Mouse (Mus musculus) monocyte, adult 5-6 weeks (primary cell): ENCODE measurements around the gene Mff. TPM values are rescaled to one million over a fixed set of nuclear protein-coding genes. Genes with fewer than 3 reads are reported as not detected.

Source experiments
- ATAC-seq: fragments of 153-309, 156-312 bp; replicated peaks from 2 replicates; pipeline ENCODE4 v1.8.0; 2017; ENCODE audit warnings: mild to moderate bottlenecking; ENCODE audit not compliant: low TSS enrichment, insufficient number of reproducible peaks, severe bottlenecking, poor library complexity, low FRiP score
- total RNA-seq: library from RNA; stranded (forward); fragments of 200-1000, 200-491, 200-594 nt; gene quantifications from 3 replicates; pipeline ENCODE4 v1.2.3, GENCODE M21; 2017

Mff gene
- total RNA-seq, 1 experiment from 2014 or later, result 102 TPM

DNA sequence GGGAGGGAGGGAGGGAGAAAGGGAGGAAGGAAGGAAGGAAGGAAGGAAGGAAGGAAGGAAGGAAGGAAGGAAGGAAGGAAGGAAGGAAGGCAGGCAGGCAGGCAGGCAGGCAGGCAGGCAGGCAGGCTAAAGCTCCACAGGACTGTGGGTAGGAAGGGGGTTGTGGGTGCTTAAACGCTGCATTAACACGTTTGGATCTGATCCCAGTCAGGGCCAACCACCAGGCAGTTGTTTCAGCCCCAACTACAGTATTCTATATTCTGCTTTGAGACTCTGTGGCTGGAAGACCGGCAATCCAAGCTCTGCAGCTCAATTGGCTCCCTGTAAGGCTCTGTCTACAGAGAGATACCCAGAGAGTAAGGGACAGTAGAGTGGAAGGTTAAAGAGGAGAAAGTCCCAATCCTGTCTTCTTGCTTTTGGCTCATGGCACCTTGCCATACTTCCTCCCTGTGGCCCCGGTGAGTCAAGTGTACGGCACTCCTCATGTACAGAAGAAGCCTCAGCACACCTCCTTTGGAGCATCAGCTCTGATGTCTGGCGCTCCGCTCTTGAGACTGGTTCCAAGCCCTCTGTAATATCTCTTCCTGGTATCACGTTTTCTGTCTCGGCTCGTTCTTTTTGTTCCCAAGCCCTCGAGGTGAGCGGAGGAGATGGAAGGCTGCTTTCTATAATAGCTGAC, 76.6 kb downstream of the Mff start:
- no peak for ATAC-seq

Other genes starting within 250 kb of the Mff start
- under 0.01 TPM in 1 of 3 replicates, not detected in the others for gene Col4a4, start 138.0 kb upstream of the Mff start, total RNA-seq
- gene Col4a3, start 138.0 kb upstream of the Mff start, total RNA-seq, result 0.11 TPM in 1 of 3 replicates, not detected in the others
- 2.3 TPM in 1 of 3 replicates, not detected in the others for gene Tm4sf20, start 43.6 kb downstream of the Mff start, total RNA-seq
- not detected in 3 replicates for gene Gm47791, start 46.4 kb downstream of the Mff start, total RNA-seq
- 48.1 to 56.6 TPM (median 55.5 TPM) in 3 replicates for gene Agfg1, start 114.6 kb downstream of the Mff start, total RNA-seq
- gene A030005L19Rik, start 188.4 kb downstream of the Mff start, total RNA-seq, result 0.58 TPM in 1 of 3 replicates, not detected in the others
- not detected in 3 replicates for gene A030014E15Rik, start 200.0 kb downstream of the Mff start, total RNA-seq
- not detected in 3 replicates for gene Gm6217, start 206.5 kb downstream of the Mff start, total RNA-seq
- gene A030003K21Rik, start 218.5 kb downstream of the Mff start, total RNA-seq, result not detected in 3 replicates
- not detected in 3 replicates for gene Gm7544, start 231.1 kb downstream of the Mff start, total RNA-seq
- gene Gm47955, start 235.4 kb downstream of the Mff start, total RNA-seq, result not detected in 3 replicates